Mouse (Mus musculus): ENCODE data around the gene Tmem59l. TPM values are rescaled to one million over a fixed set of nuclear protein-coding genes. Genes with fewer than 3 reads are reported as not detected.

Gene Tmem59l
- polyA plus RNA-seq (2015; fragmentation: Nextera tagmentation; extraction: Ambion mirVana): 78.5 and 78.8 TPM in 2 replicates

DNA sequence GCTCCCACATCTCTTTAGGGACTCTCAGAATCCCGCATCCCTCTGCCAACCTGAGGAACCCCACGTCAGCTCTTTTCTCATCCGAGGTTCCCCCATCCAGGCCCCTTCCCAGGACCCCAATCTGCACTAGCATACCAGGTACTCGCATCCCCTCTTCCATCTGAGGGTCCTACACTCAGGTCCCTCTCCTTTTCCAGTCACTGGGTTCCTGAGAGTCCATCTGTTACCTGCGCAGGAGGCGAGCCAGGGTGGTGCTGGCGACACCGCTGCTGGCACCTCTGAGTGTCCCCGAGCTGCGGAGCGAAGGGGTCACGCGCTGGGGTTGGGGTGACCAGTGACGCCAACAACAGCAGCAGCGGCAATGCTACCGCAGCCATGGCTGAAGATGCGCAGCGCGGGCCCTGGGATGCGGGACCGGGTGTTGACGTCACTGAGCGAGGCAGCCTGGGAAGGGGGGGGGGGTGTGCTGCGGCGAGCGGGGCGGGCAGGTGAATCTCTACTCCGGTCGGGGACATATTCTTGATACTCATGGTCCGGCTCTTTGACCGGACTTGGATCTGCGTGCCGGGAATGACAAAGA, at the start of gene Tmem59l:
Tmem59l (minus strand) TSS at position 418 of the 580 bp plus-strand sequence.
- Histone ChIP-seq H3K4me2 (peak within 1 kb of the TSS; percentile 74), H3K27ac (no peak within 1 kb of the TSS), H3K36me3 (peaks cover 10% of the 10 kb centered on the region), H3K9ac (peak within 1 kb of the TSS; percentile 88), H3K4me1 (replicated peaks) (peaks cover 36% of the 10 kb centered on the region), H3K27me3 (peaks cover 96% of the 10 kb centered on the region), H3K4me3 (peak within 1 kb of the TSS; percentile 60), H3K9me3 (no peaks in the 10 kb centered on the region)
- ATAC-seq (ENCODE audit: low FRiP score): peak; percentile 81
- 5% methylated on average over 33 of the region's 33 CpGs for WGBS

- ATAC-seq (ENCODE audit: low FRiP score): no peak
- Histone ChIP-seq H3K36me3 (peaks cover 70% of the 10 kb centered on the region), H3K27ac (no peak overlapping the region), H3K4me1 (replicated peaks) (peaks cover 17% of the 10 kb centered on the region), H3K4me2 (no peak overlapping the region), H3K9me3 (no peaks in the 10 kb centered on the region), H3K4me3 (no peak overlapping the region), H3K9ac (no peak overlapping the region), H3K27me3 (no peaks in the 10 kb centered on the region)
- WGBS: 97% methylated on average over 2 of the region's 2 CpGs
Observed at GRCm38 (mm10) chr8:70535701-70536100, 48.5 kb upstream of the Tmem59l start.

DNA sequence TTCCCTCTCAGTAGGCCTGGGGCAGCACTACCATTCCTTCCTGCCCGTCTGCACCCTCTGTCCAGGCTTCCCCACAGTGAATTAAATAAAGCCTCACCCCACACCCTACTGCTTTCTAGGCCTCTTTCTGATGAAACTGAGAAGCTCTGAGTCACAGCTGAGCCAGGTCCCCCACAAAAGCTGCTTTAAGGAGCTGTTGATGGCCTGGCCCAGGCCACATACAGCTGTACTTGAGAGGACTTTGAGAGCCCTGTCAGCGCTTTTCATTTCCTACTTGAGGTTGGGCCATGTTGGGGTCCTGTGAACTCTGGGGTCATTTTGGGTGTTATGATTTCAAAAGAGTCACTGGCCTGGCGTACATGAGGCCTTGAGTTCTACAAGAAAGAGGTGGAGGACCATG, 48.1 kb upstream of the Tmem59l start:
- Histone ChIP-seq H3K4me3 (no peak overlapping the region), H3K9ac (no peak overlapping the region), H3K9me3 (no peaks in the 10 kb centered on the region), H3K4me2 (no peak overlapping the region), H3K36me3 (peaks cover 74% of the 10 kb centered on the region), H3K4me1 (replicated peaks) (peaks cover 13% of the 10 kb centered on the region), H3K27ac (no peak overlapping the region), H3K27me3 (no peaks in the 10 kb centered on the region)
- no peak for ATAC-seq (ENCODE audit: low FRiP score)
- WGBS: 90% methylated on average over 3 of the region's 3 CpGs

GRCm38 (mm10) chr8:70534281-70534680, 47.1 kb upstream of the Tmem59l start:
- Histone ChIP-seq H3K36me3 (peaks cover 81% of the 10 kb centered on the region), H3K9ac (no peak overlapping the region; the same call in 1 of the 2 replicates), H3K4me1 (replicated peaks) (peaks cover 19% of the 10 kb centered on the region), H3K4me2 (no peak overlapping the region), H3K27me3 (no peaks in the 10 kb centered on the region), H3K27ac (no peak overlapping the region), H3K9me3 (no peaks in the 10 kb centered on the region), H3K4me3 (no peak overlapping the region)
- 94% methylated on average over 12 of the region's 12 CpGs for WGBS
- no peak for ATAC-seq (ENCODE audit: low FRiP score)

GRCm38 (mm10) chr8:70530314-70530713, 43.2 kb upstream of the Tmem59l start:
- Histone ChIP-seq H3K4me3 (no peak overlapping the region), H3K27me3 (no peaks in the 10 kb centered on the region), H3K4me2 (no peak overlapping the region), H3K9ac (no peak overlapping the region), H3K4me1 (replicated peaks) (peaks cover 33% of the 10 kb centered on the region), H3K9me3 (no peaks in the 10 kb centered on the region), H3K27ac (no peak overlapping the region), H3K36me3 (peaks cover 58% of the 10 kb centered on the region)
- ATAC-seq (ENCODE audit: low FRiP score): no peak
- WGBS: 91% methylated on average over 2 of the region's 2 CpGs

DNA sequence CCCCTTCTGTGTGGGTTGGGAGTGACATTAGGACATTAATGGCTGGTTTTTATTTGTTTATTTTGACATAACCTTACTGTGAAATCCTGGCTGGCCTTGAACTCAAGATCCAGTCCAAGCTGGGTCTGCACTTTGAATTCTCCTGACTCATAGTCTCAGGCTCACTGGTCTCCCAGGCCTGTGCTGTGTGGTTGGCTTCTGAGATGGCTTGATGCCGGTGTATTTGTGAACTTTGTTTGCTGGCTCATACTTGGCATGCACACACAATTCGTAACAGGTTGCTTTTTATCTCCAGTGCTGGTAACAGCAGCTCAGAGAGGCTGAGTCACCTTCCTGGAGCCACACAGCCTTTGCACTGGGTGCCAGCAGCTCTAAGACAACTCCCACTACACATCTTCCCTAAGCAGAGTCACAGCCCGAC, 42.6 kb upstream of the Tmem59l start:
- no peaks in the 10 kb centered on the region for H3K27me3 ChIP-seq
- no peaks in the 10 kb centered on the region for H3K9me3 ChIP-seq
- peaks cover 52% of the 10 kb centered on the region for H3K36me3 ChIP-seq
- H3K27ac ChIP-seq: no peak overlapping the region
- H3K4me1 ChIP-seq (replicated peaks): peaks cover 33% of the 10 kb centered on the region
- no peak overlapping the region for H3K4me2 ChIP-seq
- H3K4me3 ChIP-seq: no peak overlapping the region
- 93% methylated on average over 3 of the region's 3 CpGs for WGBS
- H3K9ac ChIP-seq: no peak overlapping the region
- no peak for ATAC-seq (ENCODE audit: low FRiP score)

GRCm38 (mm10) chr8:70529299-70529698, 42.1 kb upstream of the Tmem59l start:
- Histone ChIP-seq H3K4me2 (peak overlapping the region; percentile 78; the same call in 1 of the 2 replicates), H3K9ac (peak overlapping the region; percentile 49), H3K4me3 (peak overlapping the region; percentile 4; the same call in 1 of the 2 replicates), H3K27me3 (no peaks in the 10 kb centered on the region), H3K4me1 (replicated peaks) (peaks cover 33% of the 10 kb centered on the region), H3K36me3 (peaks cover 47% of the 10 kb centered on the region), H3K27ac (no peak overlapping the region), H3K9me3 (no peaks in the 10 kb centered on the region)
- 87% methylated on average over 5 of the region's 5 CpGs for WGBS
- no peak for ATAC-seq (ENCODE audit: low FRiP score)

- H3K27me3 ChIP-seq: no peaks in the 10 kb centered on the region
- peaks cover 38% of the 10 kb centered on the region for H3K4me1 ChIP-seq (replicated peaks)
- H3K36me3 ChIP-seq: peaks cover 37% of the 10 kb centered on the region
- H3K9me3 ChIP-seq: no peaks in the 10 kb centered on the region
- peak overlapping the region; percentile 78 for H3K4me2 ChIP-seq
- WGBS: 37% methylated on average over 13 of the region's 13 CpGs
- ATAC-seq (ENCODE audit: low FRiP score): no peak
- H3K27ac ChIP-seq: peak overlapping the region; percentile 91
- peak overlapping the region; percentile 92 for H3K9ac ChIP-seq
- peak overlapping the region; percentile 77 for H3K4me3 ChIP-seq
Observed at GRCm38 (mm10) chr8:70528182-70528797, 41.1 kb upstream of the Tmem59l start.

DNA sequence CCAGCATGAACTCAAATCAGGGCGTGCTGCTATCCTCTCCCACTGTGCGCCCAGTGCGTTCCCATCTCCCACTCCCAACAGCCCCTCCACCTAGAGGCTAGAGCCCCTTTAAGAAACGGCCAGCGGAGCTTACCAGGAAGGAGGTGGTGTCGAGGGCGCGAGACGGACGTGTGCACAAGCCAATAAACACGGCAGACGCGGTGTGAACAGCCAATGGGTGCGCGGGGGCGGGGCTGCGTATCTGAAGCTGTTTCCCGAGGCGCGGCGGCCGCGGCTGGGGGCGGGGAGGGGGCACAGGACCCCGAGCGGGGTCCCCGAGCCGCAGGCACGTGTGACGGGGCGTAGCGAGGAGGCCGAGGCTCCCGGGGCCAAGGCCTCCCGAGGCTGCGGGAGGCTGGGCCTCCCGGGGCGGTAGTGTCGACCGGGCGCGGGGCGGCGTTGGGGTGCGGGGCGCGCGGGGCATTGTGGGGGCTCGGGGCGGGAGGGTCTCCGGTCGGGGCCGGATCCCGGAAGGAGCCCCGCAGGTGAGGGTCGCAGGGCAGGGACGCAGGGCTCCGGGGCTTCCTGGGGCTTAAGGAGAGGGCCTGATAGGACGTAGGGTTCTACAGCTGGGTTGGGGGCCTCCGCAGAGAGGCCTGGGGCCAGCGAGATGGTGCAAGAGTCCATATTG, 40.5 kb upstream of the Tmem59l start, which contains the start of the genes Fkbp8 and Kxd1:
Fkbp8 (plus strand) TSS at position 213 of the 670 bp plus-strand sequence.
Kxd1 (minus strand) TSS at position 445 of the 670 bp plus-strand sequence.
- H3K9me3 ChIP-seq: no peaks in the 10 kb centered on the region
- under 1% methylated on average over 50 of the region's 61 CpGs for WGBS
- peak; percentile 92 for ATAC-seq (ENCODE audit: low FRiP score)

DNA sequence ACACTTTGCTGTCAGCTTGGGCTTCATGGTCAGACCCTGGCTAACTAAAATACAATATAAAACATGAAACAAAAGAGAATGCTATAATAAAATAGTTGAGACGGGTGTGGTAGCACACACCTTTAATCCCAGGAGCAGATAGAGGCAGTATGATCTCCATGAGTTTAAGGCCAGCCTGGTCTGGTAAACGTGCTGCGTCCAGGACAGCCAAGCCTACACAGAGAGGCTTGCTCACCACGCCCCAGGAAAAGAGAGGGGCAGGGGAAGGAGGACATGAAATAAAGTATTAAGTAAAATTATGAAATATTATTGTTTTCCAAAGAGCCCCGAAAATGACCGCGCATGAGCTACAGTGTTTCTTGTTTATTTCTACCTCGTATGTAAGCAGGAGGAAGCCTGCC, 40.0 kb upstream of the Tmem59l start:
- 4% methylated on average over 8 of the region's 8 CpGs for WGBS
- Histone ChIP-seq H3K9ac (peak overlapping the region; percentile 92), H3K4me1 (replicated peaks) (peaks cover 44% of the 10 kb centered on the region), H3K4me3 (peak overlapping the region; percentile 77), H3K27me3 (no peaks in the 10 kb centered on the region), H3K36me3 (peaks cover 26% of the 10 kb centered on the region), H3K9me3 (no peaks in the 10 kb centered on the region), H3K4me2 (peak overlapping the region; percentile 78), H3K27ac (peak overlapping the region; percentile 91)
- no peak for ATAC-seq (ENCODE audit: low FRiP score)

More for the DNA sequence above, 40.5 kb upstream of the Tmem59l start, which contains the start of the genes Fkbp8 and Kxd1:
- Histone ChIP-seq H3K27ac (peak within 1 kb of the TSS; percentile 91), H3K36me3 (peaks cover 31% of the 10 kb centered on the region), H3K4me2 (peak within 1 kb of the TSS; percentile 78), H3K4me3 (peak within 1 kb of the TSS; percentile 77), H3K4me1 (replicated peaks) (peaks cover 39% of the 10 kb centered on the region), H3K27me3 (no peaks in the 10 kb centered on the region), H3K9ac (peak within 1 kb of the TSS; percentile 92)

DNA sequence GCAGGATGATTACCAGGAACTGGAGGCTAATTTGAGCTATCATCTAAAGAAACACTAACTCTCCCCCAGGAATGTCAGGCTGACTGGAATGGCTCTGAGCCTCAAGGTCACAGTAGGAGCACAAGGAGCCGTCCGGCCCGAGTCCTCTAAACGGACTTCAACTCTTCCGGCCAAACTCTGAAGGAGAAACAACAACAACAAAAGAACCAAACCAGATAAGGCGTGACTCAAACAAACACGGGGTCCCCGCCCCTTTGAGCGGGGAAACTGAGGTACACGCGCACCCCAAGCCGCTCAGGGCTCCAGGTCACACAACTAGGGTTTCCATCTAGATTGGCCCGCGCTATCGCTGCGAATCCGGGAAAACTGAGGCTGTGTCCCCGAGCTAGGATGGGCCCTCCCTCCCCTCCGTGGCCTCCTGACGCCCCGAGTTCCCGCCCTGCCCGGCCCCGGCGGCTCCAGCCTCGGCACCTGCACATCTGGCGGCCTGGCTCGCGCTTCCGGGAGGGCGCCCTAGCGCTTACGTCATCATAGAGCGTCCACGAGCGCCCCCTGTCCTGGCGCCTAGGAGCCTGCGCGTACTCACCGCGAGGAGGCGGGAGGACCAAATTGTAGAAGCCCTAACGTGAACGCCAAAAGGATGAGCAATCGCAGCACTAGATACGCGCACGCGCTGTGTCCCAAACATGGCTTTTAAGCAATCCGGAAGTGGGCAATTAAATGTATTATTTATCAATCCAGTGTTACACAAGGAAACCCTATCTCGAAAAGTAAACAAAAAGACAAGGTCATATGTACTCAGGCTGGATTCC, 35.6 kb upstream of the Tmem59l start:
- ATAC-seq (ENCODE audit: low FRiP score): peak; percentile 88
- Histone ChIP-seq H3K27ac (peak overlapping the region; percentile 86), H3K4me2 (peak overlapping the region; percentile 80), H3K36me3 (peaks cover 19% of the 10 kb centered on the region), H3K27me3 (no peaks in the 10 kb centered on the region), H3K9me3 (no peaks in the 10 kb centered on the region), H3K9ac (peak overlapping the region; percentile 88), H3K4me3 (peak overlapping the region; percentile 81), H3K4me1 (replicated peaks) (peaks cover 25% of the 10 kb centered on the region)
- WGBS: under 1% methylated on average over 51 of the region's 51 CpGs

- Histone ChIP-seq H3K36me3 (peaks cover 37% of the 10 kb centered on the region), H3K4me3 (no peak overlapping the region), H3K9me3 (no peaks in the 10 kb centered on the region), H3K27me3 (no peaks in the 10 kb centered on the region), H3K9ac (no peak overlapping the region), H3K4me1 (replicated peaks) (peaks cover 15% of the 10 kb centered on the region), H3K4me2 (no peak overlapping the region), H3K27ac (no peak overlapping the region)
- 81% methylated on average over 2 of the region's 2 CpGs for WGBS
- ATAC-seq (ENCODE audit: low FRiP score): no peak
Observed at GRCm38 (mm10) chr8:70519606-70520005, 32.4 kb upstream of the Tmem59l start.

Data from hindbrain, embryonic 13.5 days (tissue).